Mouse (Mus musculus): ENCODE results near the gene Masp1.

- no peak for TF ChIP-seq POLR2A (IDR thresholded peaks at IDR 0.05; ENCODE audit: low read depth, low read length)
- no peak for TF ChIP-seq CTCF (conservative IDR thresholded peaks at IDR 0.05; ENCODE audit: insufficient read depth, insufficient read length, low read depth, low read length)
These were observed 91.8 kb downstream of the Masp1 start, which contains the start of gene Rtp1 for GRCm38 (mm10) chr16:23428647-23429319.

All from kidney, adult 2 months (tissue).